Mouse (Mus musculus) forebrain, embryonic 15.5 days (tissue): Measurements from ENCODE around the gene Fat2. TPM values are rescaled to one million over a fixed set of nuclear protein-coding genes. Genes with fewer than 3 reads are reported as not detected.

Experiments used
- ATAC-seq: fragments of 200-750 bp; cut with Nextera tagmentation; replicated peaks from 2 replicates; pipeline ENCODE4 v1.8.0; 2017; ENCODE audit warnings: mild to moderate bottlenecking, moderate TSS enrichment, moderate library complexity
- H3K27ac ChIP-seq: fragments of 300-500 bp; sonication (generic); replicated peaks from 2 replicates; pipeline ENCODE4 v1.5.1; 2015; ENCODE audit warnings: mild to moderate bottlenecking, inconsistent platforms
- H3K27me3 ChIP-seq: fragments of 300-500 bp; sonication (generic); 2 replicates; pipeline ENCODE4 v1.6.1; 2015; ENCODE audit warnings: inconsistent platforms
- H3K36me3 ChIP-seq: fragments of 300-500 bp; sonication (generic); 2 replicates; pipeline ENCODE4 v1.6.1; 2015; ENCODE audit warnings: mild to moderate bottlenecking, inconsistent platforms
- H3K4me1 ChIP-seq: fragments of 300-500 bp; sonication (generic); 2 replicates; pipeline ENCODE4 v1.6.1; 2015; ENCODE audit warnings: inconsistent platforms
- H3K4me2 ChIP-seq: fragments of 300-500 bp; sonication (generic); replicated peaks from 2 replicates; pipeline ENCODE4 v1.6.1; 2015; ENCODE audit warnings: mild to moderate bottlenecking, inconsistent platforms
- H3K4me3 ChIP-seq: fragments of 300-500 bp; sonication (generic); 2 replicates; pipeline ENCODE4 v1.5.1; 2015; ENCODE audit warnings: mild to moderate bottlenecking, inconsistent platforms
- H3K9ac ChIP-seq: fragments of 300-500 bp; sonication (generic); replicated peaks from 2 replicates; pipeline ENCODE4 v1.6.1; 2015; ENCODE audit warnings: mild to moderate bottlenecking, inconsistent platforms
- H3K9me3 ChIP-seq: fragments of 300-500 bp; sonication (generic); 2 replicates; pipeline ENCODE4 v1.6.1; 2016; ENCODE audit warnings: inconsistent platforms
- WGBS: fragments of 180-500 bp; shearing (Covaris S2); methylation state at CpG from one replicate; pipeline ENCODE4 v1.1.7; 2015; ENCODE audit warnings: mixed read lengths; 5-methylcytosine and 5-hydroxymethylcytosine counted together
- polyA plus RNA-seq: library from polyadenylated mRNA; unstranded; fragments of >200 nt; fragmentation: Nextera tagmentation; extraction: Ambion mirVana; gene quantifications from 2 replicates; pipeline ENCODE4 v1.2.1, GENCODE M21; 2015

Fat2 gene
- polyA plus RNA-seq, 1 experiment from 2014 or later: 0.03 TPM

DNA sequence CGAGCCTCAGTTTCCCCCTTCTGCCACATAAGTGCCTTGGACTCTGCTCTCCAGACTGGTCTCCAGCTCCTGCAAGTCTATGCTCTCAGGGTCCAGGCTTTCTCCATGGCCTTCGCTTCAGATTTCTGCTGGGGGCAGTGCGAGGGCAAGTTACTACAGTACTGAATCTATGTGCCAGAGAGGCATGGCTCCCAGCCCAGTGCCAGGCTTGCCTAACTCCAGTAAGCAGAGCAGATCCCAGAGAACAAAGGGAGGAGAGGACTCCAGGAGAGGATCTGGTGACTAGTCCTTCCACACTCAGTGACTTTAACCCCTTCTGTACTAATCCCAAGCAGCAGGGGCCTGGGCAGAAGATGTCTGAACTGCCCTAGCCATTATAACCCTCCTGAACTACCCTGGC, 28.3 kb upstream of the Fat2 start:
- Histone ChIP-seq H3K9me3 (no peaks in the 10 kb centered on the region), H3K27ac (no peak overlapping the region), H3K4me1 (no peaks in the 10 kb centered on the region), H3K4me2 (no peak overlapping the region), H3K9ac (no peak overlapping the region), H3K4me3 (no peak overlapping the region), H3K36me3 (no peaks in the 10 kb centered on the region), H3K27me3 (no peaks in the 10 kb centered on the region)
- WGBS: 83% methylated on average over 3 of the region's 3 CpGs
- no peak for ATAC-seq

DNA sequence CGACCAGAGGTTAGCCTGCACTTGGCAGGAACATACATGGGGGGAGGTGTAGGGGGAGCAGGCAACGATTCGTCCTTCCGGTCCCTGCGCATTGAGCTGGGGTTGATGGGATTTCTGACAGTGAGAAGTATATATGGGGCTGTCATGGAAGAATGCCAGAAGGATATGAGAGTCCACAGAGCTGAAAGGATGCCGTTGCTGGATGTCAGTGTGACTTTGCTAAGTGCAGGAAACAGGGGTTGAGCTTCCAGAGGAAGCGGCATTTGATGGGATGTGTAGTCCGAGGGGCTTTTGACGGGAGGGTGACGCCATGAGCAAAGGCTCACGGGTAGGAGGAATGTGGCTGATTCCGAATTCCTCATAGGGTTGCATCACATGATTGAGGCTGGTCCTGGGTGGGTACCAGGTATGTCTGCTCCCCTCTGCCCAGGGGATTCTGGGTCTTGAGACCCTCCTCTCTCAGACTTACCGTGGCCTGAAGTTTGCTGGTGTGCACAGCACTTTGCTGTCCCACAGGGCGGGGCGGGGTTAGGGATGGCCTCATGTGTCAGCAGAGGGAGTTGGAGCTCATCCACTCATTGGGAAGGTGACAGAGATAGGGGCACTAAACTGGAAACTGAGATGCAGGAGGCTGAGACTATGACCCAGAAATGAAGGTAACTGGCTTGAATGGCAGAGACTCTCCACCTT, 21.9 kb upstream of the Fat2 start:
- no peaks in the 10 kb centered on the region for H3K36me3 ChIP-seq
- ATAC-seq: no peak
- H3K9ac ChIP-seq: no peak overlapping the region
- H3K27ac ChIP-seq: no peak overlapping the region
- no peaks in the 10 kb centered on the region for H3K9me3 ChIP-seq
- WGBS: 84% methylated on average over 15 of the region's 15 CpGs
- no peaks in the 10 kb centered on the region for H3K4me1 ChIP-seq
- H3K4me3 ChIP-seq: no peak overlapping the region
- no peaks in the 10 kb centered on the region for H3K27me3 ChIP-seq
- H3K4me2 ChIP-seq: no peak overlapping the region

DNA sequence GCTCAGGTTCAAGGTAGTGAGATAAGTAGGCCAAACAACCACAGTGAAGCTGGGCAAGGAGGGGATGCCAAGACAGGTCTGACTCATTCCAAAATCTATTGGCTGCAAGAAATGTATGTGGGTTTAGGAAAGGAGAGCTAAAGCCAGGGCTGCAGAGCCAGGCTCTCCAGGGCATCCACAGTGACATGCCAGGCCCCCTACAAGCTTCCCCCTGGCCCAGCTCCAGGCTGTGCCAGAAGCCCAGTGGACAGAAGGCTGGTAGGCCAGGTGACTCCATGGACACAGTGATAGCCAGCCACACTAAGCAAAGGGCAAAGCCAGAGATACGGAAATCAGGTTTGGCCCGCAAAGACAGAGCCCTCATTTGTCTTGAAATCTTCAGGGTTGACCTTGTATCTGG, 20.5 kb upstream of the Fat2 start:
- H3K36me3 ChIP-seq: no peaks in the 10 kb centered on the region
- H3K4me1 ChIP-seq: no peaks in the 10 kb centered on the region
- no peak overlapping the region for H3K9ac ChIP-seq
- no peak overlapping the region for H3K27ac ChIP-seq
- 96% methylated on average over 2 of the region's 2 CpGs for WGBS
- no peaks in the 10 kb centered on the region for H3K27me3 ChIP-seq
- H3K4me3 ChIP-seq: no peak overlapping the region
- no peak overlapping the region for H3K4me2 ChIP-seq
- ATAC-seq: no peak
- H3K9me3 ChIP-seq: no peaks in the 10 kb centered on the region

DNA sequence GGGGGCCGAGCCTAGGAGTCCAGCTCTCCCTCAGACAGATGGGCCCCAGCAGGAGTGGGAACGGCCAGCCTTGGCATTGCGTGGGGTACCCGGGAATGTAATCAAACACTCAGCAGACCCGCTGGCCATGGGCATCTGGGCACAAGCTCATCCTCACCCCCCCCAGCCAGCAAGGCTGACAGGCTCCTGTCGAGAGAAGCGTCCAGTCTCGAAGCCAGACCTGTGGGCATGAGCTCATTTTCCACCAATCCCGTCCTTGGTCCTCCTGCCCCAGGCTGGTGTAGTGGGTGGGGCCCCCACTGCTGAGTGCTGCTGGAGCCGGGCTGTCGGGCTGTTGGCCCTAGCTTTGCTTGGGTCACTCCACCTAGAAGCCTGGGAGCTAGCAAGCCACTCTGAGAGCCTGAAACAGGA, 5.6 kb upstream of the Fat2 start:
- WGBS: 73% methylated on average over 11 of the region's 11 CpGs
- ATAC-seq: no peak
- Histone ChIP-seq H3K36me3 (no peaks in the 10 kb centered on the region), H3K9ac (no peak overlapping the region), H3K9me3 (no peaks in the 10 kb centered on the region), H3K4me3 (no peak overlapping the region), H3K27me3 (no peaks in the 10 kb centered on the region), H3K4me2 (no peak overlapping the region), H3K27ac (no peak overlapping the region), H3K4me1 (no peaks in the 10 kb centered on the region)

DNA sequence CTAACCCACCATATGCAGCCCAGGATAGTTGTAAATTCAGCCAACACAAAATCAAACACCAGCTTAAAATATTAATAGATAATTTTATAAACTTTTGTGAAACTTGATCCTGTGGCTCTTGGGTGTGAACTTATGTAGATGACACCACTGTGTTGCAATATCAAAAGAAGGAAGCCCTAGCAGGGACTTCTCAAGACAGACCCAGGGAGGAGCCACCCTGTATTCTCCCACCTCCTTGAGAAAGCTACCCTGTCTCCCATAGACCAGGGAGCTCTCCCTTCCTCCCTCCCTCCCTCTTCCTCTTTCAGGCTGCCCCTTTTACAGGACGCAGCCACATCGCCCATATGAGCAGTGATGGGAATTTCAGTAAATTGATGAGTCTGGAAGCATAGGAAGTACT, 4.4 kb upstream of the Fat2 start:
- H3K36me3 ChIP-seq: no peaks in the 10 kb centered on the region
- ATAC-seq: no peak
- no peak overlapping the region for H3K4me3 ChIP-seq
- H3K9me3 ChIP-seq: no peaks in the 10 kb centered on the region
- H3K27me3 ChIP-seq: no peaks in the 10 kb centered on the region
- no peak overlapping the region for H3K4me2 ChIP-seq
- WGBS: 86% methylated on average over 2 of the region's 2 CpGs
- no peaks in the 10 kb centered on the region for H3K4me1 ChIP-seq
- no peak overlapping the region for H3K9ac ChIP-seq
- no peak overlapping the region for H3K27ac ChIP-seq

DNA sequence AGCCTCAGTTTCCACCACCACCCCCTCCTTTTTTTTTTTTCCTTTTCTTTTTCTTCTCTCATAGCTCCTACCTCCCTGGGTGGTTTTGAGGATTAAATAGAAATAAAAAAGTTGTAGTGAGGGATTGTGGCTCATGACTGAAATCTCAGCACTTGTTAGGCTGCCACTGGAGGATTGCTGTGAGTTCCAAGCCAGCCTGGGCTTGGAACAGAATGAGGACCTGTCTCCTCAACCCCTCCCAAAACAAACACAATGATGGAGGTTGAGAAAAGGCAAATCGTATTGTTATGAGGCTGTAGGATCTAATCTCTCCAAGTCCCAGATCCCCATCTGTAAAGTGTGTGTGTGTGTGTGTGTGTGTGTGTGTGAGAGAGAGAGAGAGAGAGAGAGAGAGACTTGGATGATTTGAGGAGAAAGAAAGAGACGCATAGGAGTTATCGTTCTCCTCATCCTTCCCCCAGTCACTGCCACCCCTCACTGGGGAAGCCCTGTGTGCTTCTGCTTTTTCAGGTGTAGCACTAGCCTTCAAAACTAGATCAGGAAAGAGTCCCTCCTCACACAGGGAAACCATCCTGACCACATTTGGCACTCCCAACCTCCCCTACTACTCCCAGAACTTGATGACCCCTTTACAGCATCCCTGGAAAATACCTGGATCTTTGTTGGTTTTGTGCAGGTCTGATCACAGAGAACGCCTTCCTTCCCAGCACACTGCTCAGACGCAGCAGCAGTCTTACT, 837 bp upstream of the Fat2 start:
- Histone ChIP-seq H3K36me3 (no peaks in the 10 kb centered on the region), H3K4me1 (no peaks in the 10 kb centered on the region), H3K4me3 (no peak overlapping the region), H3K9me3 (no peaks in the 10 kb centered on the region), H3K27me3 (no peaks in the 10 kb centered on the region), H3K27ac (no peak overlapping the region), H3K9ac (no peak overlapping the region), H3K4me2 (no peak overlapping the region)
- ATAC-seq: no peak
- WGBS: 86% methylated on average over 5 of the region's 5 CpGs

DNA sequence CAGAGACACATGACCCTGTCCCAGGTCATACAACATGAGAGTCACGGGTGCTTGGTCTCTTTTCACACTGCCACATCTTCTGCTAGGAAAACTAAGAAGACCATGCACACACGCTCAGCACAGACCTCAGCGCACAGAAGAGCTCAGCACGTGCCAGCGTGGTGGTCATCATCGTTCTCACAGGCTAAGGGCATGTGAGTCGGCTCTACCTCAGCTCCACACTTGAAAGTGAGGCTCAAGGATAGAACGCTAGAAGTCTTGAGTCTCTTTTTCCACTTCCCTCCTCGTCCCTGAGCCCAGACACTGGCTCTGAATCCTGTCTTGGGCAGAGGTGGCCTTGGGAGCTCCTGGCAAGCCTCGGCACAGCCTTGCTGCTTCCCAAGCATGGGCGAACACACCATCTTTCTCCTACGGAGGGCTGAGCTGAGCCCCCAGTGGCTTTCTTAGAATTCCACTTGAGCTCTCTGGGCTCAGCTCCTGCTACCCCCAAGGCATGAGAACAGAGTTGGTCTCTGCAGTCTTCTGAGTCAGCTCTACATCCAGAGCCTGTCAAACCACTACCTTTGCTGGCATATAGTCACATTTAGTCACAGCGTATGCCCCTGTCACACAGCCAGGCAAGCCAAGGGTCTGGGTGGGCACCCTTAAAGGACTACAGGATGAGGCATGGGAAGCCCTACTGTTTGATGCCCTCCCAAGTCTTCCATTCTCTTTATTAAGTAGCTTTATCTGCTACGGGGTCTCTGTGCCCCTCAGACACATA, 869 bp downstream of the Fat2 start:
- H3K4me1 ChIP-seq: no peaks in the 10 kb centered on the region
- H3K9ac ChIP-seq: no peak overlapping the region
- no peak for ATAC-seq
- 88% methylated on average over 14 of the region's 14 CpGs for WGBS
- H3K27me3 ChIP-seq: no peaks in the 10 kb centered on the region
- H3K36me3 ChIP-seq: no peaks in the 10 kb centered on the region
- H3K4me2 ChIP-seq: no peak overlapping the region
- no peaks in the 10 kb centered on the region for H3K9me3 ChIP-seq
- H3K4me3 ChIP-seq: no peak overlapping the region
- H3K27ac ChIP-seq: no peak overlapping the region

DNA sequence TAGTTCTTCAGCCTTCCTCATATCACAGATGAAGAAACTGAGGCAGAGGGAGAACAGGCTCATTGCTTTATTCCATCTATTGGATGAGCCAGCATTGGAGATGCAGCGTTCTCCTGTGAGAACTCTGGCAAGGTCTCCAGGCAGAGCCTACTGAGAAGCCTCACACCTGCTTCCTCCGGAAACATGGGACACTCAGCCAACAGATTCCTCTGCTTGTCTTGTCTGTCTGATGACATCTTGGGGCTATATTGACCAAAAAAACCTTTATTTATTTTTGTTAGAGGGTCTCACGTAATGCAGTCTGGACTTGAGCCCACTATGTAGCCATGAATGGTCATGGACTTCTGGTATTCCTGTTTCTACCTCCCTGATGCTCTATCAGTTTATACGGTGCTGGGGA, 1.8 kb downstream of the Fat2 start:
- no peak for ATAC-seq
- Histone ChIP-seq H3K4me2 (no peak overlapping the region), H3K9me3 (no peaks in the 10 kb centered on the region), H3K27ac (no peak overlapping the region), H3K4me1 (no peaks in the 10 kb centered on the region), H3K9ac (no peak overlapping the region), H3K27me3 (no peaks in the 10 kb centered on the region), H3K36me3 (no peaks in the 10 kb centered on the region), H3K4me3 (no peak overlapping the region)
- 90% methylated on average over 4 of the region's 4 CpGs for WGBS

DNA sequence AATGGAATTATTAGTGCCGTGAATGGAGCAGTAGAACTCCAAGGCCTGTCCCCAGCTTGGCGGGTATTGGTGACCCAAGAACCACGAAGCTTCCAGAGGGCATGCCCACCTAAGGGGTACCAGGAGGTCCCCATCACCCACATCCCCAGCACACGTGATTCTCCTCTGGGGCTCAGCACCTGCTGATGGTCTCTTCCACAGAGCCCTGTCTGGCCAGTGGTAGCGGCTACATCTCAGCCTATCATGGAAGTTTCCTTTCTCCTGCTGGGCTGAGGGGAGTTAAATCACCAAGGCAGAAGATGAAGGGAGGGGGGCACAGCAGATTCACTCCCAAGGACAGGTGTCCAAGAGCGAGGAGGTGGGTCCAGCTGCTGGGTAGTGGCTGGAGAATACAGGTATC, 2.3 kb downstream of the Fat2 start:
- H3K27ac ChIP-seq: no peak overlapping the region
- H3K27me3 ChIP-seq: no peaks in the 10 kb centered on the region
- H3K9me3 ChIP-seq: no peaks in the 10 kb centered on the region
- no peak overlapping the region for H3K9ac ChIP-seq
- H3K4me2 ChIP-seq: no peak overlapping the region
- no peaks in the 10 kb centered on the region for H3K36me3 ChIP-seq
- no peak overlapping the region for H3K4me3 ChIP-seq
- 86% methylated on average over 6 of the region's 6 CpGs for WGBS
- ATAC-seq: no peak
- no peaks in the 10 kb centered on the region for H3K4me1 ChIP-seq

DNA sequence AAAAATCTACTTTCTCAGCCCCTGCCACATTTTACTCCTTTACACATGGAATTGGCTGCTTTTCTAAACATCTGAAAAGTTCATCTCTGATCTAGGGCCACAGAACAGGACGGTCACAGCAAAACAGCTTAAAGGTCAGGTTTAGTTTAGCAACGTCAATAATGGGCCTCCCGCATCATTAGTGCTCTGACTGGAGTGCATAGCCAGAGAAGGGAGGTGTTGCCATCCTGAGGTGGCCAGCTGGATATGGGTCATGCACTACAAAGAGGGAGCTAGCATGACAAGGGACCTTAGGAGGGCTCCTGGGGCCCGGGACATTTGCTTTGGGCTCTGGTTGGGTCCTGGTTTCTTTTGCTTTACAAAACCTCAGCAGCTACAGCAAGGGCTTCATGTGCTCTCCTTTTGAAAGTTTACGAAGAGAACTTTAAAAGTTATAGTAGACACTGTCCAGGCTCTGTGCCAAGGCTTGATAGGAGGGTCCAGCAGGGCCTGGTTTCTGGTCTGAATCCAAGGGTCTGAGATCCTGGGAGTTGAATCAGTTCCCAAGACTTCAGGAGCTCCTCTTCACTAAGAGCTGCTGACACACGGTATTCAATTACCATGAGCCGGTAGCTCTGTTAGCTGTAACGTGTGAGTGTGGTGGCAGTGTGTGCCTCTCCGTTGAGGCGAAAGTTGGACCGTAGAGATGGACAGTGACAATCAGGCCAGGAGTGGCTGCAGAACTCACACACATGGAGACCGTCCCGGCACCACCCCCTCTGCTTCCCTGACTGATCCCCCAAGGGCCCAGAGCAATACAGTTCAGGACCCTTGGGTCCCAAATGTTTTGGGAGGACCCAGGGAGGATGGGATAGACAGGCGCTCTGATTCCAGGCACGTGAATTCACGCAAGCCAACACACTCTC, 6.2 kb downstream of the Fat2 start:
- ATAC-seq: no peak
- 83% methylated on average over 16 of the region's 16 CpGs for WGBS

DNA sequence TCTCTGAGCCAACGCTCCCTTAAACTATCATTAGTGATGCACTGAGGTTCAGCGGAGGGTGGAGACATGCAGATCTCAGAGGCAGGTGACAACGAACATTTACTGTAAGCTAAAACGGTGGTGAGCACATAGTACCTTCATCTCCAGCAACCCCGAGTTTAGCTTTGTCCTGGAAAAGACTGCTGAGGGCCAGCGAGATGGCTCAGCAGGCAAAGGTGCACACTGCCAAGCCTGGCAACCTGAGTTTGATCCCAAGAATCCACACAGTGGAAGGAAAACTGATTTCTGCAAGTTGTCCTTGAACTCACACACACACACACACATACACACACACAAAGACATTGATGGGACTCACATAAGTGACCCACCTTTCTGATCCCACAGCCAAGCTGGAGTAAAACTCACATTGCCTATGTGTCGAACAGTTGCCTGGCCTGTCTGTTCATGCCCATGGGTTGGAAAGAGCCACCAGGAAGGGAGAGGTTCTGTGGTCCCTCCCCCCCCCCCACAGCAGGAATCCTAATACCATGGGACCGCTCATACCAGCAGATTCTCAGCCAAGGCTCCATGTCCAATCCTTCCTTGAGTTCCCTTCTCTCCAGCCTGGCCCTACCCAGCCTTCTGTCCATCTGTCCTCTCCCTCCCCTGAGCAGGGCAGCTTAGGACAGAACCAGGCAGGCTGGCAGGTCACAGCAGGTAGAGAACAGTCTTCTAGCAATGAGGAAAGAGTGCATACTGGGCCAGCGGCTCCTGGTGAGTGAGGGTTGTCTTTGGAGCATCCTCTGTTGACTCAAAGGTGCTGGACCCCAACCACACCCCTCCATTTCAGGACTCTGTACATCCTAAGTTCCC, 8.6 kb downstream of the Fat2 start:
- 90% methylated on average over 9 of the region's 9 CpGs for WGBS
- no peak for ATAC-seq
- H3K4me1 ChIP-seq: 0 out of 2 replicates have a peak, but pooled peaks cover 3% of the 10 kb centered on the region
- H3K4me3 ChIP-seq: no peak overlapping the region
- no peak overlapping the region for H3K27ac ChIP-seq
- H3K9me3 ChIP-seq: no peaks in the 10 kb centered on the region
- H3K27me3 ChIP-seq: no peaks in the 10 kb centered on the region
- no peaks in the 10 kb centered on the region for H3K36me3 ChIP-seq
- no peak overlapping the region for H3K9ac ChIP-seq
- H3K4me2 ChIP-seq: no peak overlapping the region

More for the DNA sequence above, 6.2 kb downstream of the Fat2 start:
- Histone ChIP-seq H3K4me2 (no peak overlapping the region), H3K4me3 (no peak overlapping the region), H3K27me3 (no peaks in the 10 kb centered on the region), H3K9me3 (no peaks in the 10 kb centered on the region), H3K27ac (no peak overlapping the region), H3K36me3 (no peaks in the 10 kb centered on the region), H3K9ac (no peak overlapping the region), H3K4me1 (0 out of 2 replicates have a peak, but pooled peaks cover 3% of the 10 kb centered on the region)
